Mouse (Mus musculus) cerebellum, adult 2 months (tissue): ENCODE measurements at regions not wholly inside any gene's neighbourhood (a gene's known extent, or its start where the extent isn't known, plus 50 kb on each side); places are given as distances from the start of the nearest gene placed in this dataset.

Experiments
- CTCF ChIP-seq: fragments of 200-500 bp; IDR thresholded peaks from 2 replicates; pipeline ENCODE4 v1.5.1; 2011; ENCODE audit warnings: low read depth, mild to moderate bottlenecking, control low read depth, low read length, moderate library complexity, borderline replicate concordance; ENCODE audit not compliant: insufficient read depth
- POLR2A ChIP-seq: fragments of 200-500 bp; IDR thresholded peaks from 2 replicates; pipeline ENCODE4 v1.6.1; 2011; ENCODE audit warnings: low read length, control low read depth, borderline replicate concordance; ENCODE audit not compliant: insufficient read depth

GRCm38 (mm10) chr3:132510240-132510639 lies 119.4 kb upstream of the Gimd1 start:
- TF ChIP-seq POLR2A (no peak), CTCF (no peak)
